8 mouse cellular contexts compared by ENCODE assay signal in genomic region chr9:56634406-56635120, GRCm38 (mm10).
DNase-seq lines count a peak whose midpoint lies in the region; ATAC-seq lines count a peak whose summit lies in the region.

No protein-coding gene starts in this region.

- H3K27me3 ChIP-seq in liver, embryonic 11.5 days (replicated peaks; ENCODE audit: control insufficient read depth, insufficient read depth, low read length), result peaks cover 71% of the 10 kb centered on the region
- H3K27me3 ChIP-seq in stomach, embryonic 16.5 days (ENCODE audit: control insufficient read depth, insufficient read depth, low read length), result peaks cover 39% of the 10 kb centered on the region

- H3K27ac ChIP-seq in liver, embryonic 11.5 days (ENCODE audit: low read depth, low read length), result no peak overlapping the region
- H3K27ac ChIP-seq in stomach, embryonic 16.5 days (ENCODE audit: low read length), result no peak overlapping the region

- peak; percentile 13 to 27 for DNase-seq in adrenal gland, adult 18-20 months (ENCODE audit: low spot score in 2 of 2)
- DNase-seq in adrenal gland, adult 2 months, result no peak
- peak; percentile 66 for DNase-seq in retina, embryonic 14.5 days (ENCODE audit: low spot score)
- DNase-seq in retina, postnatal 1 day, result no peak
- DNase-seq in liver, embryonic 11.5 days (ENCODE audit: low spot score), result peak; percentile 46
- DNase-seq in left cerebral cortex, adult 18-20 months (ENCODE audit: low spot score in 2 of 2), result no peak
- no peak for DNase-seq in ovary, adult 18-20 months (ENCODE audit: low spot score)

- H3K9ac ChIP-seq in liver, embryonic 11.5 days (ENCODE audit: low read depth, low read length), result peak overlapping the region; percentile 55; the same call in 1 of the 2 replicates
- H3K9ac ChIP-seq in stomach, embryonic 16.5 days (ENCODE audit: low read length), result peak overlapping the region; percentile 78

- ATAC-seq in liver, embryonic 11.5 days (replicated peaks; ENCODE audit: low FRiP score), result 0 out of 2 replicates have a peak, but pooled peaks have one; percentile 9
- no peak for ATAC-seq in stomach, embryonic 16.5 days (ENCODE audit: insufficient read depth, low FRiP score)

- no peaks in the 10 kb centered on the region for H3K4me1 ChIP-seq in liver, embryonic 11.5 days (replicated peaks; ENCODE audit: control insufficient read depth, insufficient read depth, low read length)
- H3K4me1 ChIP-seq in stomach, embryonic 16.5 days (ENCODE audit: control insufficient read depth, insufficient read depth, low read length), result peaks cover 16% of the 10 kb centered on the region

- peak overlapping the region; percentile 76 for H3K4me2 ChIP-seq in liver, embryonic 11.5 days
- H3K4me2 ChIP-seq in stomach, embryonic 16.5 days (ENCODE audit: low read depth, low read length), result peak overlapping the region; percentile 98

- no peaks in the 10 kb centered on the region for H3K9me3 ChIP-seq in liver, embryonic 11.5 days (ENCODE audit: control insufficient read depth, low read length)
- no peaks in the 10 kb centered on the region for H3K9me3 ChIP-seq in stomach, embryonic 16.5 days (replicated peaks; ENCODE audit: control insufficient read depth, low read length)

- no peaks in the 10 kb centered on the region for H3K36me3 ChIP-seq in liver, embryonic 11.5 days (ENCODE audit: control insufficient read depth, insufficient read depth, low read length)
- H3K36me3 ChIP-seq in stomach, embryonic 16.5 days (ENCODE audit: control insufficient read depth, insufficient read depth, low read length), result no peaks in the 10 kb centered on the region

- WGBS in liver, embryonic 11.5 days, result 3% methylated on average over 25 of the region's 25 CpGs
- 2% methylated on average over 25 of the region's 25 CpGs for WGBS in stomach, embryonic 16.5 days

- H3K4me3 ChIP-seq in liver, embryonic 11.5 days (ENCODE audit: low read depth, low read length), result peak overlapping the region; percentile 58
- H3K4me3 ChIP-seq in stomach, embryonic 16.5 days (replicated peaks; ENCODE audit: low read length), result peak overlapping the region; percentile 68

Comparison
In these comparisons a context has a peak if more than half of its experiments do, and no peak if none do; other contexts are left out.
1. DNase-seq: peak in adrenal gland, adult 18-20 months (2 of 2), retina, embryonic 14.5 days (single experiment) and liver, embryonic 11.5 days (single experiment); none in adrenal gland, adult 2 months (single experiment), retina, postnatal 1 day (single experiment), left cerebral cortex, adult 18-20 months (0 of 2) and ovary, adult 18-20 months (single experiment).